Mouse (Mus musculus): ENCODE data around the gene Palld.

GRCm38 (mm10) chr8:61645642-61646041 lies 256.8 kb downstream of the Palld start:
- TF ChIP-seq POLR2A (IDR thresholded peaks at IDR 0.05; ENCODE audit: low read depth, low read length) (no peak), CTCF (IDR thresholded peaks at IDR 0.05; ENCODE audit: extremely low read depth, insufficient read depth, insufficient read length, insufficient replicate concordance) (no peak)

All from spleen, adult 2 months (tissue).